Mouse (Mus musculus) left cerebral cortex, postnatal 36 days (tissue): ENCODE measurements around the gene E130309D02Rik. TPM values are rescaled to one million over a fixed set of nuclear protein-coding genes. Genes with fewer than 3 reads are reported as not detected.

ENCODE experiments used
- DNase-seq, 2 experiments: peaks; one replicate each; pipeline ENCODE4 v3.0.0; 2021 to 2022; ENCODE audit warnings: low spot score in 2 of 2, mixed read lengths in 1 of 2
- intact Hi-C: fragments of 180-260 bp; cut with DNase I; formaldehyde crosslinking; loops from one replicate; pipeline ENCODE4 v1.15.1; 2025
- total RNA-seq, 2 experiments: library from RNA; stranded (reverse); gene quantifications; 2 replicates each; pipeline ENCODE4 v1.2.3; 2021

E130309D02Rik gene
- total RNA-seq, 2 experiments from 2014 or later = 24.8 to 27.9 TPM

DNA sequence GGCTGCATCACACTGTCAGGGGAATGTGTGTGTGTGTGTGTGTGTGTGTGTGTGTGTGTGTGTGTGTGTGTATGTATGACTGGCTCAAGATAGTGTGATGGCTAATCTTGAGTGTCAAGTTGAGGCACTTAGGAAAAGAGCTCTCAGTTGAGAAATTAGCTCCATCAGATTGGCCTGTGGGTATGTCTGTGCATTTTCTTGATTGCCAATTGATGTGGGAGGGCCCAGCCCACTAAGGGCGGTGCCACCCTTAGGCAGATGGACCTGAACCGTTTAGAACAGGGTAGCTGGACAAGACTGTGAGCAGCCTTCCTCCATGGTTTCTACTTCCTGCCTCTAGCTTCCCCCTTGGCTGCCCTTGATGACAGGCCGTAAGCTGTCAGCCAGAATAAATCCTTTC lies 43.1 kb downstream of the E130309D02Rik start:
- DNase-seq = no peak
- intact Hi-C loops = no loop called here

DNA sequence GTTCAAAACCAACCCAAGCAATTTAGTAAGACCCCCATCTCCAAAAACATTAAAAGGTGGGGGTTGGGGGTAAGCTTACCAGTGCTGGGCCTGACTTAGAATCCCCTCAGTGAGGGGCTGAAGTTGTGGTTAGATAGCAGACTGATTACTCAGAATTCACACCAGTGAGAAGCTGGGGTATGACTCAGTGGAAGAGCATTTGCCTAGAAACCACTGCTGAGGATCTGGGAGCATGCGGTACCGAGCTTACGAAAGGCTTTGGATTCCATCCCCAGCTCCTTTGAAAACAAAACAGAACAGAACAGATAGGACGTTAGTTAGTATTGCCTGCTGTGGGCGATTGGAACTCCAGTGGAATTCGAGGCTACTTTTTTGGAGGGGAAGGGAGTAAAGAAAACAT lies 43.5 kb downstream of the E130309D02Rik start:
- intact Hi-C loops = no loop called here
- no peak for DNase-seq

DNA sequence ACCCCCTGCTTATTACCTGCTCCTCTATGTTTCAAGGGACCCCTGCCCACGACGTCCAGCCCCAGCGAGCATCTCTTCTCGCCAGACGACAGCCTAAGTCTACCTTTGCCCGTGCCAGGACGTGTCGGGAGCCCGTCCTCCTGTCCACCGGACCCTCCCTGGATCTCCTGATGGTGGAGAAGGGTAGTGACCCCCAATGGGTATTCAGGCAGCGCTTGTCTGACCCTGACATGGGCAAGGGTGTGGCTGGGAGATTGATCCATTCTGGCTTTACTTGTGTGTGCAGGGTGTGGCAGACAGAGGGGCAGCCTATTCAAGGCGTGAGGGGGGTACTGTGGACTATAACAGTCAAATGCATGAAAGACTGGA lies 45.0 kb downstream of the E130309D02Rik start:
- intact Hi-C loops = no loop called here
- no peak for DNase-seq

DNA sequence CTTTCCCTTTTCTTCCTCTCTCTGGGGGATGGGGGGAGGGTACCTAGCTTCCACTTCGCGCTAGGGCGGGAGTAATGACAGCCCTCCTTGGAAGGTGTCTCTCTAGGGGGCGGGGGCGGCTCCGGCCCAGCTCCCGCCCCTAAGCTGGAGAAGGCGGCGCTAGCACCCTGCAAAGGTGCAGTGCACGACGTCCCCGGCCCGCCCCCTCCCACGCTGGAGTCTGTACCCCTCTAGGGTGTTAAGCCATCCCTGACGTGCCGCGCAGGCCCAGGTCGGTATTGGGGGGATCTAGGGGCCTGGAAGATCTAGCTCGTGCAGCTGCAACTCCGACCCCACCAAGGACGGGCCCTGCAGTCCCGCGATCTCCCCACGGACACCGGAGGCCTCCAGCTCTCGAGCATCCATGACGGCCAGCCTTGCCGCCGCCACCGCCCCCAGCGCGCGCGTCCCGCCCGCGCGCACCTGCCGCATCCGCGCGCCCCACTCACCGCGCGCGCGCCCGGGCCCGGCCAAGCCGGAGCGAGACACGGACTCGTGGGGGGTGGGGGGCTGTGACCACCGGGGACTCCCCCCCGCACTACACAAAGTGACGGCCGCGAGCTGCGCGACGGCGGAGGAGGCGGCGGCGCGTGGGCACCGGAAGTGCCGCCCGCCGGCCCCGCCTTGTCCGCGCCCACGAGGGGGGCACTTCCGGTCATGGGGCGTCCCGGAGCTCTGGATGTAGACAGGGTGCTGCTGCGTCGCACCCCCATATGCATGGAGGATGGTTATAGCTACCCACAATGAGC lies 45.6 kb downstream of the E130309D02Rik start, which contains the start of gene Zfp316:
Zfp316 (minus strand) TSS at position 660 of the 788 bp plus-strand sequence.
- intact Hi-C loops = loop anchor here (10.0 kb wide), 1 partner anchor 305 kb away; the partner anchor contains the start of gene Fscn1

DNA sequence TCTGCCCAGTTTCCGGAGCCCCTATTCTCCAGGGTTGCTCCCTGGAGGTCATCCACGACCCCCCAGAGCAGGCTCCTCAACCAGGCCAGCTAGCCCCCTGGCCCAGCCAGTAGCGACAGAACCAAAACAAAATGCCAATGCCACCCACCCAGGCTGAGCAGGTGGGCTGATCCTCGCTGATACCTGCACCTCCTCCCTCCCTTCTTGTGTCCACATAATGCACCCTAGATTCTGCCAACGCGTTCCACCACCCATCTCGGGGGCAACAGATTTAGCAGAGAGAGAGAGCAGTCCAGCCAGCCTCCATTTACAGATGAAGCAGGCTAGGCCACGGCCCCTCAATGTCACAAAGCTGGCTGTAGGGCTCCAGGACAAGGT lies 46.2 kb downstream of the E130309D02Rik start:
- no peak for DNase-seq
- intact Hi-C loops = loop anchor here (10.0 kb wide), 1 partner anchor 304 kb away; the partner anchor contains the start of gene Fscn1

More for the DNA sequence above, 45.6 kb downstream of the E130309D02Rik start, which contains the start of gene Zfp316:
- peak; percentile 75 to 83 for DNase-seq

DNA sequence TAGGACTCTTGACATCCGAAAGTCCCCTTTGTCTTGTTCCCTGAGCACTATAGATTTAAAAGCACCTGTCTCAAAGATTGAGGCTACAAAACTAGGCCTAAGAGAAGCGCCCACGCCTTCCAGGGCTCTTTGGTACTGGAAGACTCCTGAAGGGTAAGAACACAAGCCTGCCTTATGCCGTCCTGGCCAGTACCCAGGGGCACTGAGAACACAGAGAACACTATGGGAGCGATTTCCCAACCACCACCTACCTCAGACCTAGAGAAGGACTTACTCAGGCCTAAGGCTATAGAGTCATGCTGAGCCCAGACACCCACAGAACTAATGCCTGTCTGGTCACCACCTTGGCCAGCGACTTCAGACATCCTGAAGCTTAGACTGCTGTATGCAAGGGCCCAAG lies 48.4 kb downstream of the E130309D02Rik start:
- intact Hi-C loops = loop anchor here (10.0 kb wide), 1 partner anchor 302 kb away; the partner anchor contains the start of gene Fscn1
- DNase-seq = no peak

DNA sequence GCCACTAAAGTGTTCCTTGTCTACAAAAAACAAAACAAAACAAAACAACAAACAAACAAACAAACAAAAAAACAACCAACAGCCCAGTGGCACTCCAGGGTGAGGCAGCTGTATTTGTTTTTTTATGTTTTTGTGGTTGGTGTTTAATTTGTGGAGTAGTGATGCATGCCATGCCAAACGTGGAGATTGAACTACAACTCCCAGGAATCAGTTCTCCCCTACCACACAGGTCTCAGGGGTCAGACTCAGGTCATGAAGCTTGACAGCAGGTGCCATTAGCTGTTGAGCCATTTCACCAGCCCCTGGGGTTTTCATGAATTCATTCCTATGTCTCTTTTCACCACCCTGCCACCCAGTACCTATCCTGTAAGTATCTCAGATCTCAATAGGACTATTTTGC lies 49.8 kb downstream of the E130309D02Rik start:
- intact Hi-C loops = loop anchor here (10.0 kb wide), 1 partner anchor 301 kb away; the partner anchor contains the start of gene Fscn1

DNA sequence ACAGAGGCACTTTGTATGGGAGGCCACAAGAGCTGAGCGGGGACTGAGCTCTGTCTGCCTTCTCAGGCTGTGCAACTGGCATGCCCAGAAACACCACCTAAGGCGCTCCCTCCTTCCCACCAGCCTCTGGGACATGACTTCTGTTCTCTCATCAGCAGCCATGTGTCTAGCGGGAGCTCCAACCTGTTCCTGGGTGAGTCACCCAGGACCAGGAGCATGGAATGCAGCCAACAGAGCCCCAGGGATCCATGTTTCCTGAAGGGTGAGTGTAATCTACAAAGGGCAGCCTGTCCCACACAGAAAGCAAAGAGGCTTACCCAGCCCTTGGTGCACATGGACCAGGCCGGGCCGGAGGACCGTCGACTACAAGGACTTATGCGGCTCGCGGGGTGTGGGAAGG lies 50.5 kb downstream of the E130309D02Rik start:
- no peak for DNase-seq

More for the DNA sequence above, 49.8 kb downstream of the E130309D02Rik start:
- no peak for DNase-seq

DNA sequence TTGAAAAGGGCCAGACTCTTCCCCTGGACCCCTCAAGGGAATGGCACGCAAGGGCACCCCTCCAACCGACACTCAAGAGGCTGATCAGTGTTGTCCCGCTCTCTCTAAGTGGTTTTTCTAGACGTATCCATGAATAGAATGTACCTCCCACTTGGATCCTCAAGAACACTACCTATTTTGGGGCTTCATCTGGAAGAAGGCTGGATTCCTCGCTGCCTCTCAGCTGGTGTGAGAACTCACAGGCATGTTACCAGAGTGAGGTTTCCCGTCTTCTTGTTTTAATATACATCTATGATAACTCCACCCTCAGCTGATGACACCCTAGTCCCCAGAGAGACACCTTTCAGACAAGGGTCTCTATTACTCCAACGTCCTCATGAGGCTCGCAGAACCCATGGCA lies 53.5 kb downstream of the E130309D02Rik start:
- intact Hi-C loops = loop anchor here (10.0 kb wide), 1 partner anchor 297 kb away; the partner anchor contains the start of gene Fscn1
- DNase-seq = peak; percentile 47 to 58

More for the DNA sequence above, 50.5 kb downstream of the E130309D02Rik start:
- intact Hi-C loops = loop anchor here (10.0 kb wide), 1 partner anchor 300 kb away; the partner anchor contains the start of gene Fscn1

DNA sequence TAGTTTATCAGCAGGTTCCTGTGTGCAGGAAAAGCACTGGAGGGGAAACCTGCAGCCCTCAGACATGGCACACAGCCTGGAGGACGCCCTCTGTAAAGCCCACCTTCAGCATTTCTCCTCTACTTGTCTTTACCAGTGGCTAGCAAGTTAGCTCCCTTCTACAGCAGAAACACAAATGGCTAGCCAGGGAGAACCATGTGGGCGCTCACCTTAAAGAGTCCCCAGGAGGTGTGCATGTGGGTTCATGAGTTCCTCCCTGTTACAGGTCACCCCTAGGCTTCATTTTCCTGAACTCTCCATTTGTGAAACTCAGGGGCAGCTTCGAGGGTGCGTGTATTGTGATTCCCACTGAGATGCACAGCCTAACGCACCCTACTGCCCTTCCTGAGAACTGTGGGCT lies 59.4 kb downstream of the E130309D02Rik start:
- DNase-seq = no peak
- intact Hi-C loops = loop anchor here (5.0 kb wide), 1 partner anchor 41 kb away; no protein-coding TSS in a partner anchor

DNA sequence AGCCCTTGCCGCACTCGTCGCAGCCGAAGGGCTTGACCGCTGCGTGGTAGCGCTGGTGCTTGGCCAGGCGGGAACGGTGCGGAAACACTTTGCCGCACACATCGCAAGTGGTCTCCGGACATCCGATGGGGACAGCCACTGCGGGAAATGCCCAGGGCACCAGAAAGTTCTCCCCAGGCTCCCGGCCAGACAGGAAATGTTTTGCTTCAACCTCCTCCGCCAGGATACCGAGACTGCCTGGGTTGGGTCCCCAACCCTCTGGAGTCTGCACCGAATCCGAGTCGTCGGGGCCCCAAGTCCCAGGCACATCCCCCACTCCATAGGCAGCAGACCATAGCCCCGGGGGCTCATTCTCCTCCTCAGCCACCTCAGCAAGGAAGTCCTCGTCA lies 60.0 kb downstream of the E130309D02Rik start:
- DNase-seq = no peak
- intact Hi-C loops = loop anchor here (5.0 kb wide), 1 partner anchor 42 kb away; no protein-coding TSS in a partner anchor

DNA sequence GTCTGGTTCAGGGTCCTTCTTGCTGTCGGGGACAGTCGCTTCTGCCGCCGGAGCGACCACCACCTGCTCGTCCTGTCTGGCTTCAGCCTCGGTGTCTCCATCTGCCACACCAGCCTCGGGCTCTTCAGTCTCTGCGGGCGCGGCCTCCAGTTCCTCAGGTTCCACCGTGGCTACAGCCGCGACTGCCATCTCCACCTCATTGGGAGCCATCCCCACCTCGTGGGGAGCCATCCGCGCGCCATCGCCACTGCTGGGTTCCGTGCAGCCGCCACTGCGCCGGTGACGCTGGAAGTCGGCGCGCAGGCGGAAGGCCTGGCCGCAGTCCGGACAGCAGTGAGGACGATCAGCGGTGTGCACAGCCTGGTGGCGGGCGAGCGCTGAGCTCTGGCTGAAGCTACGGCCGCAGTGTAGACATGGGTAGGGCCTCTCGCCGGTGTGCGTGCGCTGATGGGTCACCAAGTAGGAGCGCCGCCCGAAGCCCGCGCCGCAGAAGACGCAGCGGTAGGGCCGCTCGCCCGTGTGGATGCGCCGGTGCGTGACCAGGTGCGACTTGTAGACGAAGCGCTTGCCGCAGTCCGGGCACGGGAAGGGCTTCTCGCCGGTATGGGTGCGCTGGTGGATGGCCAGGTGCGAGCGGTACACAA lies 60.6 kb downstream of the E130309D02Rik start:
- DNase-seq = no peak
- intact Hi-C loops = loop anchor here (5.0 kb wide), 1 partner anchor 43 kb away; no protein-coding TSS in a partner anchor

DNA sequence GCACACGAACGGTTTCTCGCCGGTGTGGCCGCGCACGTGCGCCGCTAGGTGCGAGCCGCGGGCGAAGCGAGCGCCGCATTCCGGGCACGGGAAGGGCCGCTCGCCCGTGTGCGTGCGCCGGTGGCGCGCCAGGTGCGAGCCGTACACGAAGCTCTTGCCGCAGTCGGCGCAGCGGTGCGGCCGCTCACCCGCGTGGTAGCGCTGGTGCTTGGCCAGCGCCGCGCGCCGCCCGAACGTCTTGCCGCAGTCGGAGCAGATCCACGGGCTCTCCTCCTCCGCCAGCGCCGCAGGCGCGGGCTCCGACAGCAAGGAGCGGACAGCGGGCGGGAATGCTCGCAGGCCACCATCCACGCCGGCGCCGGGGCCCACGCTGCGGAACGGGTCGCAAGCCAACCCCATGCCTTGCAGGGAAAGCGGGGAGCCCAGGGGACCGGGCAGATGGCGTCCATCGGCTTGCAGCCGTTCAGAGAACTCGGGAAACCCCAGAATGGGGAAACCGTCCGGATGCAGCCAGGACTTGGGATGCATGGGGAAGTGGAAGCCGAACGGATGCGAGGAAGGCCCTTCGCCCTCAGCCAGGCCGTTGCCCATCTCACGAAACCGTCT lies 61.2 kb downstream of the E130309D02Rik start:
- peak; percentile 56 to 74 for DNase-seq

DNA sequence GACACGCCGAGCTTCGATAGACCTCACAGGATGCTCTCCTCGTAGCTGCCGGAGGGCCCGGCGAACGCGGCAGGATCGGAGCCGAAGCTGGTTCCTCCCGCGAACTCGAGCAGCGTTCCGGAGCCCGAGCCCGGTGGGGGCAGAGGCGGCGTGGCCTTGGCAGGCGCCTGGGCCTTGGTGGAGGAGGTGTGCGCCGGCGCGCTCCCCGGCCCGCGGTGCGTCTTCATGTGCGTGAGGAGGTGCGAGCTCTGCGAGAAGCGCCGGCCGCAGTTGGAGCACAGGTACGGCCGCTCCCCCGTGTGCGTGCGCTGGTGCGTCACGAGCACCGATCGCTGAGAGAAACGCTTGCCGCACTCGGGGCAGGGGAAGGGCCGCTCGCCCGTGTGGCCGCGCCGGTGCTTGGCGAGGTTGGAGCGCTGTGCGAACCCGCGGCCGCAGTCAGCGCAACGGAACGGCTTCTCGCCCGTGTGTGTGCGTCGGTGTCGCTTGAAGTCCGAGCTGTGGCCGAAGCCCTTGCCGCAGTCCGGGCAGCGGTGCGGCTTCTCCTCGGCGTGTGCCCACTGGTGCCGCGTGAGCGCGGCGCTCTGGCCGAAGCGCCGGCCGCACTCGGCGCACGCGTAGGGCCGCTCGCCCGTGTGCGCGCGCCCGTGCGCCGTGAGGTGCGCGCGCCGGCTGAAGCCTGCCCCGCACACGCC lies 61.8 kb downstream of the E130309D02Rik start:
- intact Hi-C loops = no loop called here

More for the DNA sequence above, 61.2 kb downstream of the E130309D02Rik start:
- intact Hi-C loops = no loop called here

DNA sequence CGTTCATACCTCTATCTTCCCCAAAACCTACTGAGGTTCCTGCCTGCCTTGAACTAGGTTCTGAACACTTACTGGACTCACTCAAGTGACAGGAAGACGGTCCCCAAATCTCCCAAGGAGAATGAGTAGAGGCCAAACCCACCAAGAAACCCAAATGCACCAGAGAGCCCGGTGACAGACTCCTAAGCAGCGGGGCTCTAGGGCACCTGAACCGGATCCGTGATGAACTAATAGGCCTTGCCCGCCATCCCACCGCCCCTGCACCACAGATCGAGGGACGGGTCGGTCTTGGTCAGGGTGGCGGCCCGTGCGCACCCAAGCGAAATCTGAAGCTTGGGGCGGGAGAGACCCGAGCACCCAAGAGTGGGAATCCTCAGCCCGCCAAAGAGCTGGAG lies 62.4 kb downstream of the E130309D02Rik start:
- no peak for DNase-seq
- intact Hi-C loops = no loop called here

More for the DNA sequence above, 61.8 kb downstream of the E130309D02Rik start:
- peak in 1 of 2 experiments; percentile 55 for DNase-seq

DNA sequence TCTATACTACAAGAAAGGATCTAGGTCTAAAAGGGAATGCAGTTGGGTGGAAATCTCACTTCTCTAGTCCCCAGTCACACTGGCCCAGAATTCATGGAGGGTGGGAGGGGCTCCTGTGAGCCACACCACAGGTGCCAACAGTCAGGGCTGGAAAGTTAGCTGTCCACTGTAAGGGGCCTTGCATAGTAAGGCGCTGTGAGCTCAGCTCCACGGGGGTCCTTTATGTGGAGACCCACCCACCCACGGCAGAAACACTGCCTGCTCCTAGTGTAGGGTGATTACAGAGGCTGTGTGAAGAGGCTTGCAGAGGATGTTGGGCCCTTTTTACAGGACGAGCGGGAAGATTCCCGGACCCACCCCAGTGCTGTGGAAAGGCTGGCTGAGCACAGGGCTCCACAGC lies 63.1 kb downstream of the E130309D02Rik start:
- no peak for DNase-seq
- intact Hi-C loops = no loop called here
